Mouse (Mus musculus): ENCODE measurements around the gene Raly. TPM values are rescaled to one million over a fixed set of nuclear protein-coding genes. Genes with fewer than 3 reads are reported as not detected.
"Not testable (repeated sequence)": the region's sequence is repeated elsewhere in the genome, so short reads cannot be mapped to it uniquely, and the experiment has no call there.

Gene Raly
- total RNA-seq, 1 experiment from 2014 or later: 198 TPM

DNA sequence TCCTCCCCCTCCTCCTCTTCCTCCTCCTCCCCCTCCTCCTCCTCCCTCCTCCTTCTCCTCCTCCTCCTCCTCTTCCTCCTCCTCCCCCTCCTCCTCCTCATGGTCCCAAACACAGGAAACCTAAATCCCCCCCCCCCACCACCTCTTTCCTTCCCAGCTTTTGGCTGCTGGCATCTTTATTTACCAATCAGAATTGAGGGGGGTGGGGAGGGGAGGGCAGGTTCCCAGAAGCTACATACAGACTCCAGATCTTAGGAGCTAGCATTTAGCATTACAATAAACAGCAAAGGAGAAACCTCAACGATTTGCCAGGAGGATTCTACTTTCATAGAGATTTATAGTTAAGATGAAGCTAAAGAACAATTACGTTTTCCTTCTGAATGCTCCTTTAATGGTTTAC is 114.9 kb downstream of the Raly start:
- ATAC-seq (replicated peaks; ENCODE audit: insufficient number of reproducible peaks, low FRiP score, low TSS enrichment, poor library complexity, severe bottlenecking): no peak

GRCm38 (mm10) chr2:154908223-154908622 is 117.3 kb downstream of the Raly start:
- not testable (repeated sequence) for ATAC-seq (replicated peaks; ENCODE audit: insufficient number of reproducible peaks, low FRiP score, low TSS enrichment, poor library complexity, severe bottlenecking)

DNA sequence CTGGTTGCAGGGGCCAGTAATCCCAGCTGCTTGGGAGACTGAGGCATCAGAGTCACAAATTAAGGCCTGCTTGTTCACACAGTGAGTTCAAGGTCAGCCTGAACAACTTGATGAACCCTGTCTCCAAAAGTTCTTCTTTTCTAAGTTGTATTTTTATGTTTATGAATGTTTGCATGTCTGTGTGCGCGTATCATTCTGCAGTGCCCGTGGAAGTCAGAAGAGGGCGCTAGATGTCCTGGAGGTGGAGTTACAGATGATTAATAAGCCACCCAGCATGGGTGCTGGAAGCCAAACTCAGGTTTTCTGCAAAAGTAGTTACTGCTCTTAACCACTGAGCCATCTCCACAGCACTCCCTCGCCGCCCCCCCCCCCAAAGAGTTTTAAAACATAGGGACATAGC is 118.9 kb downstream of the Raly start:
- no peak for ATAC-seq (replicated peaks; ENCODE audit: insufficient number of reproducible peaks, low FRiP score, low TSS enrichment, poor library complexity, severe bottlenecking)

- ATAC-seq (replicated peaks; ENCODE audit: insufficient number of reproducible peaks, low FRiP score, low TSS enrichment, poor library complexity, severe bottlenecking): no peak
Measured at GRCm38 (mm10) chr2:154915922-154916541, 125.1 kb downstream of the Raly start.

DNA sequence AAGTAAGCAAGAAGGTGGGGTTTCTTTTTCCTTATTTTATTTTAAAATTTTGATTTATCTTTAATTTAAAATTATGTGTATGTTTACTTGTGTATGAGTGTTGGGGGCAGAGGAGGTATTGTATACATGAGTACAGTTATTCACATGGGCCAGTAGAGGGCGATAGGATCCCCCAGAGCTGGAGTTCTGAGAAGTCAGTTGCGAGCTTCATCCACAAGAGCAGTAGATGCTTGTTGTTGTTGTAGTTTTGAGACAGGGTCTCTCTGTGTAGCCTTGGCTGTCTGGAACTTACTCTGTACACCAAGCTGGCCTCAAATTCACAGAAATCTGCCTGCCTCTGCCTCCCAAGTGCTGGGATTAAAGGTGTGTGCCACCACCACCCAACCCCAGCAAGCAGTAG is 125.7 kb downstream of the Raly start:
- ATAC-seq (replicated peaks; ENCODE audit: insufficient number of reproducible peaks, low FRiP score, low TSS enrichment, poor library complexity, severe bottlenecking): 0 out of 2 replicates have a peak, but pooled peaks have one; percentile 53

Other genes with a start within 250 kb of the Raly start
- 0.78 TPM in 1 of 3 replicates, not detected in the others for gene 1700003F12Rik, start 244.0 kb upstream of the Raly start, total RNA-seq (2017)
- not detected in 3 replicates for gene Actl10, start 239.3 kb upstream of the Raly start, total RNA-seq (2017)
- 0.68 TPM in 1 of 3 replicates, not detected in the others for gene Necab3, start 232.2 kb upstream of the Raly start, total RNA-seq (2017)
- 0.64 to 3.1 TPM (median 1.8 TPM) in 3 replicates for gene E2f1, start 221.2 kb upstream of the Raly start, total RNA-seq (2017)
- 7.3 to 10.6 TPM (median 9.6 TPM) in 3 replicates for gene Pxmp4, start 187.4 kb upstream of the Raly start, total RNA-seq (2017)
- gene Zfp341, start 177.8 kb upstream of the Raly start, total RNA-seq (2017): 2.5 to 3.2 TPM (median 2.8 TPM) in 3 replicates
- gene 4930519P11Rik, start 177.7 kb upstream of the Raly start, total RNA-seq (2017): 2.0 TPM in 1 of 3 replicates, not detected in the others
- gene Chmp4b, start 139.4 kb upstream of the Raly start, total RNA-seq (2017): 201 to 228 TPM (median 225 TPM) in 3 replicates
- gene Gm14214, start 21.1 kb upstream of the Raly start, total RNA-seq (2017): not detected in 3 replicates
- gene a, start 306 bp downstream of the Raly start, total RNA-seq (2017): not detected in 3 replicates
- gene Eif2s2, start 101.8 kb downstream of the Raly start, total RNA-seq (2017): 125 to 133 TPM (median 129 TPM) in 3 replicates
- not detected in 3 replicates for gene Gm14226, start 227.2 kb downstream of the Raly start, total RNA-seq (2017)

All from monocyte, adult 5-6 weeks (primary cell).